27 mouse cellular contexts compared by ENCODE assay signal in genomic region chr16:50551871-50552528, GRCm38 (mm10). TPM values are rescaled to one million over a fixed set of nuclear protein-coding genes. Genes with fewer than 3 reads are reported as not detected.
DNase-seq lines count a peak whose midpoint lies in the region; ATAC-seq and TF ChIP-seq lines count a peak whose summit lies in the region.
"Had no signal": no experiment of that assay in that cellular context is flagged by ENCODE, and none has a peak within 500 bp of the region (broad histone marks: within the 10 kb centered on the region; RNA-seq: fewer than 3 reads in every experiment).

No protein-coding gene starts in this region.

- no peak overlapping the region for H3K27ac ChIP-seq in thymus, adult 2 months (ENCODE audit: control insufficient read depth, insufficient read depth, low read length)
- H3K27ac ChIP-seq in kidney, embryonic 16.5 days (ENCODE audit: low read length): no peak overlapping the region
- H3K27ac ChIP-seq: embryonic facial prominence, embryonic 15.5 days; forebrain, embryonic 15.5 days; hindbrain, embryonic 12.5 days; kidney, postnatal 0 days; liver, embryonic 13.5 days; midbrain, embryonic 12.5 days had no signal

- H3K27me3 ChIP-seq in thymus, adult 2 months (ENCODE audit: control insufficient read depth, insufficient read depth, low read length): no peaks in the 10 kb centered on the region
- H3K27me3 ChIP-seq in megakaryocyte, embryonic 14.5 days (replicated peaks): no peaks in the 10 kb centered on the region
- no peaks in the 10 kb centered on the region for H3K27me3 ChIP-seq in kidney, embryonic 16.5 days (ENCODE audit: insufficient read depth, low read length)
- H3K27me3 ChIP-seq: embryonic facial prominence, embryonic 15.5 days; forebrain, embryonic 15.5 days; heart, embryonic 12.5 days; hindbrain, embryonic 12.5 days; liver, embryonic 13.5 days; midbrain, embryonic 12.5 days had no signal

- peak; percentile 10 for DNase-seq in thymus, adult 2 months
- DNase-seq in thymus, postnatal 10 days (ENCODE audit: low spot score in 2 of 2): no peak
- no peak for DNase-seq in gastrocnemius, postnatal 25 days
- DNase-seq in layer of hippocampus, adult 9-11 months: no peak
- DNase-seq: adrenal gland, postnatal 25 days; cerebellum, adult 8-10 months; gastrocnemius, postnatal 10 days; heart, adult 18-20 months; heart, postnatal 10 days; kidney, adult 11 months; liver, embryonic 13.5 days; lung, embryonic 14.5 days had no signal

- H3K4me3 ChIP-seq in thymus, adult 2 months (ENCODE audit: control insufficient read depth, insufficient read depth, low read length): no peak overlapping the region
- H3K4me3 ChIP-seq in megakaryocyte, embryonic 14.5 days (replicated peaks): peak overlapping the region; percentile 62
- no peak overlapping the region for H3K4me3 ChIP-seq in kidney, embryonic 16.5 days (ENCODE audit: low read length)
- H3K4me3 ChIP-seq: embryonic facial prominence, embryonic 15.5 days; forebrain, embryonic 15.5 days; heart, embryonic 12.5 days; hindbrain, embryonic 12.5 days; liver, embryonic 13.5 days; midbrain, embryonic 12.5 days had no signal

- no peaks in the 10 kb centered on the region for H3K9me3 ChIP-seq in megakaryocyte, embryonic 14.5 days
- no peaks in the 10 kb centered on the region for H3K9me3 ChIP-seq in kidney, embryonic 16.5 days (ENCODE audit: low read length)
- H3K9me3 ChIP-seq: embryonic facial prominence, embryonic 15.5 days; forebrain, embryonic 15.5 days; heart, embryonic 12.5 days; hindbrain, embryonic 12.5 days; liver, embryonic 13.5 days; midbrain, embryonic 12.5 days had no signal

- no peak for TF ChIP-seq POLR2A in thymus, adult 2 months (IDR thresholded peaks at IDR 0.05; ENCODE audit: control insufficient read depth, extremely low read depth, insufficient read depth, low read length, poor library complexity)

- WGBS in thymus, adult 2 months: 17% methylated on average over 7 of the region's 7 CpGs
- 82% methylated on average over 7 of the region's 7 CpGs for WGBS in kidney, embryonic 16.5 days

- H3K9ac ChIP-seq in kidney, embryonic 16.5 days (replicated peaks; ENCODE audit: low read length): no peak overlapping the region
- H3K9ac ChIP-seq: embryonic facial prominence, embryonic 15.5 days; forebrain, embryonic 15.5 days; heart, embryonic 12.5 days; hindbrain, embryonic 12.5 days; liver, embryonic 13.5 days; lung, embryonic 14.5 days; midbrain, embryonic 12.5 days had no signal

- no peaks in the 10 kb centered on the region for H3K4me1 ChIP-seq in thymus, adult 2 months (replicated peaks; ENCODE audit: control insufficient read depth, insufficient read depth, low read length)
- peaks cover 15% of the 10 kb centered on the region for H3K4me1 ChIP-seq in megakaryocyte, embryonic 14.5 days
- no peaks in the 10 kb centered on the region for H3K4me1 ChIP-seq in kidney, embryonic 16.5 days (ENCODE audit: insufficient read depth, low read length)
- H3K4me1 ChIP-seq: embryonic facial prominence, embryonic 15.5 days; forebrain, embryonic 15.5 days; heart, embryonic 12.5 days; hindbrain, embryonic 12.5 days; liver, embryonic 13.5 days; midbrain, embryonic 12.5 days had no signal

- H3K36me3 ChIP-seq in thymus, adult 2 months (ENCODE audit: control insufficient read depth, insufficient read depth, low read length): no peaks in the 10 kb centered on the region
- H3K36me3 ChIP-seq in megakaryocyte, embryonic 14.5 days (replicated peaks; ENCODE audit: low read length): no peaks in the 10 kb centered on the region
- no peaks in the 10 kb centered on the region for H3K36me3 ChIP-seq in kidney, embryonic 16.5 days (ENCODE audit: insufficient read depth, low read length)
- H3K36me3 ChIP-seq: embryonic facial prominence, embryonic 15.5 days; forebrain, embryonic 15.5 days; heart, embryonic 12.5 days; hindbrain, embryonic 12.5 days; liver, embryonic 13.5 days; midbrain, embryonic 12.5 days had no signal

- no peak for TF ChIP-seq CTCF in thymus, adult 2 months (IDR thresholded peaks at IDR 0.05; ENCODE audit: borderline replicate concordance, control insufficient read depth, extremely low read depth, insufficient read depth, low read length, poor library complexity)

- H3K4me2 ChIP-seq in kidney, embryonic 16.5 days (replicated peaks; ENCODE audit: low read depth, low read length): no peak overlapping the region
- H3K4me2 ChIP-seq: embryonic facial prominence, embryonic 15.5 days; forebrain, embryonic 15.5 days; heart, embryonic 12.5 days; hindbrain, embryonic 12.5 days; liver, embryonic 13.5 days; lung, embryonic 14.5 days; midbrain, embryonic 12.5 days had no signal

- ATAC-seq in common myeloid progenitor, adult 5-6 weeks (replicated peaks; ENCODE audit: low read depth, poor library complexity, severe bottlenecking): peak; percentile 90
- no peak for ATAC-seq in kidney, embryonic 16.5 days (ENCODE audit: low FRiP score, low TSS enrichment)
- ATAC-seq: forebrain, embryonic 15.5 days had no signal

RNA-seq across cellular contexts. Expression of gene Ccdc54, which starts 39.0 kb away (rescaled TPM):
- not detected in 2 replicates for polyA plus RNA-seq in thymus, adult 2 months (2012; rRNA removed)
- 0.69 TPM in 1 of 2 replicates, not detected in the other for total RNA-seq in common myeloid progenitor, adult 5-6 weeks (2017)
- polyA plus RNA-seq in megakaryocyte, embryonic 14.5 days (2012; ENCODE audit: insufficient read depth, low replicate concordance): not detected in 2 replicates
- not detected for total RNA-seq in gastrocnemius, postnatal 25 days (2021)
- polyA plus RNA-seq in kidney, embryonic 16.5 days (2015; fragmentation: Nextera tagmentation; extraction: Ambion mirVana): not detected in 2 replicates
- total RNA-seq: adrenal gland, postnatal 25 days; gastrocnemius, postnatal 10 days; heart, adult 18-20 months; heart, postnatal 10 days; layer of hippocampus, postnatal 14 days; neutrophil, adult 5-6 weeks had no signal
- polyA plus RNA-seq: brain, embryonic 14.5 days; embryonic facial prominence, embryonic 15.5 days; forebrain, embryonic 15.5 days; heart, embryonic 12.5 days; hindbrain, embryonic 12.5 days; kidney, postnatal 0 days; large intestine, adult 2 months; limb, embryonic 11.5 days; liver, embryonic 13.5 days; lung, embryonic 14.5 days; midbrain, embryonic 12.5 days; small intestine, adult 2 months had no signal
